Mouse (Mus musculus) testis, adult 2 months (tissue): ENCODE measurements at regions not wholly inside any gene's neighbourhood (a gene's known extent, or its start where the extent isn't known, plus 50 kb on each side); places are given as distances from the start of the nearest gene placed in this dataset.
A peak's percentile ranks its signal among the peaks of the same experiment; 100 is the strongest.

Experiments used
- H3K27ac ChIP-seq: fragments of 200-500 bp; 2 replicates; pipeline ENCODE4 v1.5.1; 2012; ENCODE audit warnings: low read depth, low read length; ENCODE audit not compliant: control insufficient read depth, insufficient read depth
- H3K27me3 ChIP-seq: fragments of 200-500 bp; 2 replicates; pipeline ENCODE4 v1.6.1; 2012; ENCODE audit warnings: mild to moderate bottlenecking, low read length, moderate library complexity; ENCODE audit not compliant: control insufficient read depth, insufficient read depth
- H3K36me3 ChIP-seq: fragments of 200-500 bp; 2 replicates; pipeline ENCODE4 v1.6.1; 2012; ENCODE audit warnings: mild to moderate bottlenecking, low read length; ENCODE audit not compliant: control insufficient read depth, insufficient read depth
- H3K4me1 ChIP-seq: fragments of 200-500 bp; 2 replicates; pipeline ENCODE4 v1.6.1; 2012; ENCODE audit warnings: low read length; ENCODE audit not compliant: control insufficient read depth, insufficient read depth
- H3K4me3 ChIP-seq: fragments of 200-500 bp; 2 replicates; pipeline ENCODE4 v1.5.1; 2012; ENCODE audit warnings: low read depth, mild to moderate bottlenecking, low read length, moderate library complexity, mixed read lengths; ENCODE audit not compliant: control insufficient read depth
- CTCF ChIP-seq: fragments of 200-500 bp; IDR thresholded peaks from 2 replicates; pipeline ENCODE4 v1.5.1; 2012; ENCODE audit warnings: low read depth, mild to moderate bottlenecking, inconsistent platforms, low read length, moderate library complexity; ENCODE audit not compliant: control insufficient read depth, insufficient read depth, insufficient replicate concordance
- POLR2A ChIP-seq: fragments of 200-500 bp; IDR thresholded peaks from 2 replicates; pipeline ENCODE4 v1.6.1; 2012; ENCODE audit warnings: low read depth, mild to moderate bottlenecking, inconsistent platforms, low read length, moderate library complexity; ENCODE audit not compliant: control insufficient read depth

DNA sequence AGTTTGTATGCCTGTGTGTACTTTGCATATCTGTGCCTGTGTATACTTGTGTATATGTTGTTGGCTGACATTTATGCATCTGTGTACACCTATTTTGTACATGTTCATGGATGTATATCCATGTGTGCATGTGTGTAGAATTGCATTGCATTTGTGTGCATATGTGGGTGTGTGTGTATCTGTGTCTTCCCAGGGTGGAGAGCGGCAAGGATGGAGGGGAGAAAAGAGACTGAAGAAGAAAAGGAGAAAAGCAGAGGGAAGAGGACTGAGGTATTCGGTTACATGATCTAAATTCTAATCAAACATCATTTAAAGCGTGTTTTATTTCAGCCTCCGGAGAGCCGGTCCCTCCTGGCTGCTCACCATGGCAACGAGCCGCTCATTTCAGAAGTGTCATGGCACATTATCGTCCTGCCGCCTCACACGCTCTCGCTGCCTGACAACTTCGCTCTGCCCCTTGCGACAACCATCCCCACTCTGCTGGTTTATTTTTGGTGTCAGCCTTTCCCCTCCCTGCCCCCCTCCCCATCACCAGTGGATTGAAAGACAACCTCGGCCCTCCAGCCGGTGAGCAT lies 58.6 kb downstream of the Mrm1 start:
- Histone ChIP-seq H3K27ac (no peak overlapping the region), H3K4me1 (no peaks in the 10 kb centered on the region), H3K36me3 (no peaks in the 10 kb centered on the region), H3K4me3 (no peak overlapping the region), H3K27me3 (no peaks in the 10 kb centered on the region)
- no peak for TF ChIP-seq POLR2A
- no peak for TF ChIP-seq CTCF

DNA sequence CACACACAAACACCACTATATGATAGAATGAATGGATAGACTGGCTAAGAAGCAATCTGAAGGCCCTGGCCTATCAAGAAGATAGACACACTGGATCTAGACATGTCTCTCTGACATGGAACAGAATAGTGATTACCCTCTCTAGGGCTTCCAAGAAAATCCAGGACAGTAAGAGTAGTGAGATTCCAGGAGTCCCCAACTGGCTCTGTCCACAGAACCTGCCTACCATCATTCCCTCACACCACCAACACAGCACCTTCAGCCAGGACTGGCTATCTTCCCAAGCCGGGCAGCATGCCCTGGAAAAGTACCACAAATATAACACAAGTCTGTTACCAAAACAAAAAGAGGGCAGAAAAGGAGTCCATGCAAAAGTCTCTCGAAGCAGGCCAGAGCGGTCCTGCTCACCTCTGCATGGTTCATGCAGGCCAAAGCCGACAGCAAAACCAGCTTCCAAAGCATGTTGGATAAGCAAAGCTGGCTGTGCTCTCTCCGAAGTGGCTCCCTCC lies 59.8 kb downstream of the Mrm1 start:
- TF ChIP-seq POLR2A (no peak), CTCF (no peak)
- Histone ChIP-seq H3K27ac (no peak overlapping the region), H3K4me3 (no peak overlapping the region), H3K27me3 (no peaks in the 10 kb centered on the region), H3K36me3 (no peaks in the 10 kb centered on the region), H3K4me1 (no peaks in the 10 kb centered on the region)

DNA sequence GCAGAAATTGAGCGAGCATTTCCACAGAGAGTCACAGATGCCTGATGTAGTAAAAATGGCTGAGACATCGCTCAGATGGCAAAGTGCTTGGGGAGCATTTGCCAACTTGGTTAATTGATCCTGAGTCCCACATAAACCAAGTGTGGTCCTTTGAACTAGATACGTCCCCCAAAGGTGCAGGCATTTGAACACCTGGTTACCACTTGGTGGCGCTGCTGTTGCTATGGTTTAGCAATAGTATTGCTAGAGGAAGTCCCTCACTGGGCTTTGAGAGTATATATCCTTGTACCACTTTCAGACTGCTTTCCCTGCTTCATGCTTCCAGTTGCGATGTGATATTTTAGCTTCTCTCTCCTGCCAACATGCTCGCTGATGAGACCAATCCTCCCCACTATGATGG lies 67.3 kb downstream of the Mrm1 start:
- no peak overlapping the region for H3K4me3 ChIP-seq
- no peak overlapping the region for H3K27ac ChIP-seq
- no peaks in the 10 kb centered on the region for H3K36me3 ChIP-seq
- H3K4me1 ChIP-seq = no peaks in the 10 kb centered on the region
- no peak for TF ChIP-seq CTCF
- H3K27me3 ChIP-seq = no peaks in the 10 kb centered on the region

DNA sequence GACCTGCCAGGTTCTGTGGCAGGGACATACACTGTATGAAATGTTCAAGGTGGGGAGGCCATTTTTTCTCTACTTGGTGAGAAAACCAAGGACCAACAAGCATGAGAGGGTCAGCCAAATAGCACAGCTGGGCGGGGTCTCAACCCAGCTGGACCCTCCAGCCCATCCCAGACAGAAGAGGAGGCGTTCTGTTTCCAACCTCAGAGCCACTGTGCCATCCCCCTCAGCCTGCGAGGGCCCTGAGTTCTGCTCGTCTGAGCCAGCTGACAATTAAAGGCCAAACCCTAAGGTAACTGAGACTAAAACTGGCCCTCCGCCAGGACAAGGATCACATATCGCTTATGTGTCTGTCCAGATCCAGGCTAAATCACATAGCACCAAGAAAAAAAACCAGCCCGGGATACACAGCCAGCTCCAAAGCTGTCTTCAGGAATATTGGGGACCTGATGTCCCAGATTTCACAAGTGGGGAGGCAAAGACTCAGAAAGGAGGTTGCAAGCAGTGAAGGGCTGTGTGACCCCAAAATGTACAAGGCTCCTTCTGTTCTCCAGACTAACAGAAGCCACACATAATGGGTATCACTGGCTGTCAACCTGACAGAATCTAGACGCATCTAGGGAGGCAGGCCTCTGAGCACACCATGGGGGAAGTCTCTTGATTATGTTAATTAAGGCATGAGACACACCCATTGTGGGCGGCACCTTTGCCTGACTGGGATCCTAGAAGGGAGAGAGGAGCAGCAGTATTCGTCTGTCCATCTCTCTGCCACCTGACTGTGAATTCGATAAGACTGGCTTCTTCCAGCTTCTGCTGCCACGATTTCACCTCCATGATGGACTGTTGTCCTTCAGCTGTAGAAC lies 69.6 kb downstream of the Mrm1 start:
- H3K36me3 ChIP-seq = no peaks in the 10 kb centered on the region
- no peaks in the 10 kb centered on the region for H3K4me1 ChIP-seq
- H3K27me3 ChIP-seq = no peaks in the 10 kb centered on the region
- no peak overlapping the region for H3K27ac ChIP-seq
- TF ChIP-seq CTCF (no peak), POLR2A (no peak)
- no peak overlapping the region for H3K4me3 ChIP-seq

DNA sequence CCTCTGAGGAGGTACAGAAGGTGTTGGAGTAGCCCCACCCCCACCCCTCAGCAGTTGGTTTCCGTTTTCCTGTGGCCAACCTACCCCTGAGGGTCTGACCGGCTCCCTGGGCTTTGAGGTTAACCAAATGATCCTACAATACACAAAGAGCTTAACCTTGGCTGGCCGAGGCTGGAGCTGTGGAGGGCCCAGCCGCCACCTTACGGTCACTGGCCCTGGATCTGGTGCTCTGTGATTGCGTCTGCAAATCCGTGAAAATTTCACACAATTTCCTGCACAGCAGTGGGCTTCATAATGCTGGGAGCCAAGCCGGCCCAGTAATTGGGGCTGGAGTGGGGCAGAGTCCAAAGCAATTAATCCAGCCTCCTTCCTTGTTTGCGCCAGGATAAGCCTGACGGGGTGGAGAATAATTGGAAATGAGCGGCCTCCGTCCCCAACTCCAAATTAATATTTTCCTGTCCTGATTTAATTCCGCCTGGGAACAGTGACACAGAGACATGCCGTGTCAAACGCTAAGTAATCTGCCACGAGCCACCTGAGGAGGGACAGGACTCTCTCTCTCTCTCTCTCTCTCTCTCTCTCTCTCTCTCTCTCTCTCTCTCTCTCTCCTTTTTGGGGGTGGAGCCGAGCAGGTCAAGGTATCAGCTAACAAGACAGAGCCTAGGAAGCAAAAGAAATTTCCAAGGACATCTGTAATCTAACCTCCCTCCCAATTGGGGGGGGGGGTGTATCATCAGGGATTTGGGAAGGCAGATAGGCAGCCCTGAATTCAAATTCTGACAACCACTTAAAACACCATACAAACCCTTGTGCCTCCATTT lies 80.3 kb downstream of the Mrm1 start:
- Histone ChIP-seq H3K4me1 (peaks cover 9% of the 10 kb centered on the region), H3K36me3 (no peaks in the 10 kb centered on the region), H3K4me3 (peak overlapping the region; percentile 57), H3K27me3 (no peaks in the 10 kb centered on the region), H3K27ac (peak overlapping the region; percentile 83)
- TF ChIP-seq POLR2A (no peak), CTCF (no peak)

DNA sequence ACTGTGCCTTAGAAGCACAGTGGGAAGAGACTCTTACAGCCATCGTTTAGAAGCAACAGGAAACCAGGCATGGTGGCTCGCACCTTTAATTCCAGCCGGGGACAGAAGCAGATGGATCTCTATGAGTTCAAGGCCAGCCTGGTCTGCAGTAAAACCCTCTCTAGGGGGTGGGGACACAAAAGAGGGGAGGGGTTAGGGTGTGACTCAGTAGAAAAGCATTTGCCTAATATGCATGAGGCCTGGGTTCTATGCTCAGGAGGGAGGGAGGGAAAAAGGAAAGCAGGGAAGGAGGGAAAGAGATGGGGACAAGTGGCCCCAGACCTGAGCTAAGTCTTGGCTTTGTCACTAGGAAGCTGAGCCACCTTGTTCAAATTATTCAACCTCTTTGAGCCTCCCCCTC lies 81.2 kb downstream of the Mrm1 start:
- H3K27me3 ChIP-seq = no peaks in the 10 kb centered on the region
- no peaks in the 10 kb centered on the region for H3K36me3 ChIP-seq
- TF ChIP-seq CTCF (no peak), POLR2A (no peak)
- H3K4me1 ChIP-seq = peaks cover 9% of the 10 kb centered on the region
- H3K4me3 ChIP-seq = peak overlapping the region; percentile 57
- H3K27ac ChIP-seq = peak overlapping the region; percentile 69; the same call in 1 of the 2 replicates

DNA sequence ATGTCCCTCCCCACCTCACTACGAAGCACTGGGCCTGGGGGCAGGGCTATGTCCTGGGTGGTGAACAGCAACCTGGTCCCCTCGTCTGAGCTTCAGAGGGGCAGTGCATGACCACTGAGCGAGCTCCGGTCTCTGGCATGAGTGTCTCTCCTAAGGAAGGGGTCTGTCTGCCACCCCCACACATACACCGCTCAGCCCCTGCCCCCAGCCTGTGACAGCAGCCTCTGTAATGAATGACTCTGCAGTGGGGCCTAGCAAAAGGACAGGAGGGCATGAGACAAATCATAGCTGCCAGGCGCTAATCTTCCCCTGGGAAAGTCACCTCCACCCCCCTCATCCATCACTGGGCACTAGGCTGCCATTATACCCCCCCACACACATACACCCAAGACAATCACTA lies 87.4 kb downstream of the Mrm1 start:
- H3K4me3 ChIP-seq = no peak overlapping the region
- H3K27ac ChIP-seq = no peak overlapping the region
- no peaks in the 10 kb centered on the region for H3K27me3 ChIP-seq
- no peaks in the 10 kb centered on the region for H3K36me3 ChIP-seq
- no peaks in the 10 kb centered on the region for H3K4me1 ChIP-seq
- TF ChIP-seq POLR2A (no peak), CTCF (no peak)
